Mouse (Mus musculus): ENCODE measurements around the gene Lyz1.
"Not testable (repeated sequence)": the region's sequence is repeated elsewhere in the genome, so short reads cannot be mapped to it uniquely, and the experiment has no call there.

Lyz1 gene

GRCm38 (mm10) chr10:117292671-117293070, at the start of gene Lyz1:
Lyz1 (minus strand) TSS chr10:117292868.
- no peak for DNase-seq (ENCODE audit: low read depth, low spot score)

GRCm38 (mm10) chr10:117342406-117342805, 49.7 kb upstream of the Lyz1 start:
- DNase-seq (ENCODE audit: low read depth, low spot score): no peak

GRCm38 (mm10) chr10:117341029-117341428, 48.4 kb upstream of the Lyz1 start:
- no peak for DNase-seq (ENCODE audit: low read depth, low spot score)

GRCm38 (mm10) chr10:117339241-117339640, 46.6 kb upstream of the Lyz1 start:
- DNase-seq (ENCODE audit: low read depth, low spot score): no peak

- no peak for DNase-seq (ENCODE audit: low read depth, low spot score)
Measured at GRCm38 (mm10) chr10:117337946-117338345, 45.3 kb upstream of the Lyz1 start.

- no peak for DNase-seq (ENCODE audit: low read depth, low spot score)
Measured at GRCm38 (mm10) chr10:117335649-117336048, 43.0 kb upstream of the Lyz1 start.

- DNase-seq (ENCODE audit: low read depth, low spot score): no peak
Measured at GRCm38 (mm10) chr10:117330521-117330920, 37.9 kb upstream of the Lyz1 start.

- DNase-seq (ENCODE audit: low read depth, low spot score): no peak
Measured at GRCm38 (mm10) chr10:117323782-117324181, 31.1 kb upstream of the Lyz1 start.

GRCm38 (mm10) chr10:117322630-117323029, 30.0 kb upstream of the Lyz1 start:
- no peak for DNase-seq (ENCODE audit: low read depth, low spot score)

GRCm38 (mm10) chr10:117320571-117320981, 27.9 kb upstream of the Lyz1 start:
- DNase-seq (ENCODE audit: low read depth, low spot score): no peak

- DNase-seq (ENCODE audit: low read depth, low spot score): no peak
Measured at GRCm38 (mm10) chr10:117316391-117316790, 23.7 kb upstream of the Lyz1 start.

GRCm38 (mm10) chr10:117313133-117313532, 20.5 kb upstream of the Lyz1 start:
- DNase-seq (ENCODE audit: low read depth, low spot score): no peak

GRCm38 (mm10) chr10:117312168-117312567, 19.5 kb upstream of the Lyz1 start:
- DNase-seq (ENCODE audit: low read depth, low spot score): no peak

GRCm38 (mm10) chr10:117304371-117304770, 11.7 kb upstream of the Lyz1 start:
- no peak for DNase-seq (ENCODE audit: low read depth, low spot score)

GRCm38 (mm10) chr10:117301688-117302087, 9.0 kb upstream of the Lyz1 start:
- DNase-seq (ENCODE audit: low read depth, low spot score): no peak

GRCm38 (mm10) chr10:117299901-117300520, 7.3 kb upstream of the Lyz1 start:
- DNase-seq (ENCODE audit: low read depth, low spot score): no peak

GRCm38 (mm10) chr10:117299106-117299505, 6.4 kb upstream of the Lyz1 start:
- DNase-seq (ENCODE audit: low read depth, low spot score): no peak

- DNase-seq (ENCODE audit: low read depth, low spot score): no peak
Measured at GRCm38 (mm10) chr10:117298336-117298735, 5.7 kb upstream of the Lyz1 start.

GRCm38 (mm10) chr10:117290936-117291335, 1.7 kb downstream of the Lyz1 start:
- DNase-seq (ENCODE audit: low read depth, low spot score): not testable (repeated sequence)

- DNase-seq (ENCODE audit: low read depth, low spot score): no peak
Measured at GRCm38 (mm10) chr10:117290046-117290870, 2.4 kb downstream of the Lyz1 start.

- DNase-seq (ENCODE audit: low read depth, low spot score): not testable (repeated sequence)
Measured at GRCm38 (mm10) chr10:117289034-117289505, 3.6 kb downstream of the Lyz1 start.

GRCm38 (mm10) chr10:117288197-117289033, 4.3 kb downstream of the Lyz1 start:
- DNase-seq (ENCODE audit: low read depth, low spot score): no peak
